Mouse (Mus musculus): ENCODE results near the gene B3glct. TPM values are rescaled to one million over a fixed set of nuclear protein-coding genes. Genes with fewer than 3 reads are reported as not detected.
A peak's percentile ranks its signal among the peaks of the same experiment; 100 is the strongest.

The B3glct gene
- polyA plus RNA-seq, 1 experiment from 2014 or later: 13.6 TPM

- H3K27ac ChIP-seq: no peak overlapping the region
- WGBS: 65% methylated on average over 6 of the region's 6 CpGs
- no peaks in the 10 kb centered on the region for H3K27me3 ChIP-seq
- no peak overlapping the region for H3K4me2 ChIP-seq
- H3K9me3 ChIP-seq: no peaks in the 10 kb centered on the region
- H3K4me3 ChIP-seq: no peak overlapping the region
- no peak overlapping the region for H3K9ac ChIP-seq
- H3K4me1 ChIP-seq: no peaks in the 10 kb centered on the region
- no peak for ATAC-seq (ENCODE audit: insufficient number of reproducible peaks, low FRiP score, low TSS enrichment, low read depth)
- no peaks in the 10 kb centered on the region for H3K36me3 ChIP-seq
Observed at GRCm38 (mm10) chr5:149648895-149649406, 29.1 kb upstream of the B3glct start.

DNA sequence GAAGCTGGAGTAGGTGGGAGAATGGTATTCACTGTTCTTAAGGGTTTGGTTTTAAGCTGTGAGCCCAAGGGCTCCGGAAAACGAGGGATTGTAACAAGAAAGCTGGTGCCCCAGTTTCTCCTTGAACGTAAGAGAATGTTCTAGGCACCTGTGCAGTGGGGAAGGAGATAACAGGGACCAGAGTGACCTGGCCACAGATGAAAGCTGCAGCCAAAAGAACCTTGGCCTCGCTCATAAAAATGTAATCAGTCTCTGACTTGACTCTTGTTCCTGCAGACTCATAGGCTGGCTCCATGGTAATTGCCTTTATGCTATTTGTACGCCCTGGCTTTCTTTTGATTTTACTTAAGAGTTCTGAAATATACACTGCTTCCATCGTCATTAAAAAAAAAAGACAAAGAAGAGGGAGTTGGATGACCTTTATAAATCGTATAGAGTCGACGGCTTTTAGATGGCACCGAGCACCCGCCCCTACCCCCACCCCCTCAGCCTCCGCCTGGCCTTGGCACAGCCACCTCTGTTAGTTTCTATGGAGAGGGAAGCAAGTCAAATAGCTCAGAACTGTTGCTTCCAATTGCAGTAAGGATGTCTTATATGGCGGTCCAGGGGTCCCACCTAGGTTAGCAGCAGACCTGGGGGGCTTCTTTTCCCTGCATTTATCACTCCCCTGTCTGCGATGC lies 28.4 kb upstream of the B3glct start:
- Histone ChIP-seq H3K27me3 (no peaks in the 10 kb centered on the region), H3K4me1 (no peaks in the 10 kb centered on the region), H3K9ac (no peak overlapping the region), H3K36me3 (no peaks in the 10 kb centered on the region), H3K9me3 (no peaks in the 10 kb centered on the region), H3K4me3 (no peak overlapping the region), H3K27ac (no peak overlapping the region), H3K4me2 (no peak overlapping the region)
- ATAC-seq (ENCODE audit: insufficient number of reproducible peaks, low FRiP score, low TSS enrichment, low read depth): no peak
- 71% methylated on average over 14 of the region's 14 CpGs for WGBS

DNA sequence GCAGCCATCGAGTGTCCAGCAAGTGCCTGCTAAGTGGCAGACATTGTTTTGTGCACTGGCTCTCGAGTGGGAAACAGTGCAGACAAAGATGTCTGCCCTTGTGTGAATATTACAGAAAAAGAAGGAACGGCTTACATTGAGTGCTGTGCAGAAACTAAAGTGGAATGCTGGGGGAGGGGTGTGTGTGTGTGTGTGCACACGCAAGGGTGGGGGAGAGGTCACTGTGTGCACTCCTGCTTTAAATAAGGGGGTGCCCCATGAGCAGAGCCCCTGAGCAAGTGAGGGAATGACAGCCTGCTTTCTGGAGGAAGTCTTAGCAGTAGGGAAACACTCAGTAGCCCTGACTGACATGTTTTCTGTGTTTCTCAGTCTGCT lies 27.9 kb upstream of the B3glct start:
- Histone ChIP-seq H3K27me3 (no peaks in the 10 kb centered on the region), H3K9me3 (no peaks in the 10 kb centered on the region), H3K4me1 (no peaks in the 10 kb centered on the region), H3K4me3 (no peak overlapping the region), H3K36me3 (no peaks in the 10 kb centered on the region), H3K9ac (no peak overlapping the region), H3K27ac (no peak overlapping the region), H3K4me2 (no peak overlapping the region)
- no peak for ATAC-seq (ENCODE audit: insufficient number of reproducible peaks, low FRiP score, low TSS enrichment, low read depth)
- 68% methylated on average over 4 of the region's 4 CpGs for WGBS

- Histone ChIP-seq H3K4me1 (no peaks in the 10 kb centered on the region), H3K27me3 (no peaks in the 10 kb centered on the region), H3K9ac (no peak overlapping the region), H3K4me2 (no peak overlapping the region), H3K27ac (no peak overlapping the region), H3K9me3 (no peaks in the 10 kb centered on the region), H3K4me3 (no peak overlapping the region), H3K36me3 (no peaks in the 10 kb centered on the region)
- ATAC-seq (ENCODE audit: insufficient number of reproducible peaks, low FRiP score, low TSS enrichment, low read depth): no peak
- WGBS: 73% methylated on average over 9 of the region's 9 CpGs
Observed at GRCm38 (mm10) chr5:149655636-149656035, 22.4 kb upstream of the B3glct start.

DNA sequence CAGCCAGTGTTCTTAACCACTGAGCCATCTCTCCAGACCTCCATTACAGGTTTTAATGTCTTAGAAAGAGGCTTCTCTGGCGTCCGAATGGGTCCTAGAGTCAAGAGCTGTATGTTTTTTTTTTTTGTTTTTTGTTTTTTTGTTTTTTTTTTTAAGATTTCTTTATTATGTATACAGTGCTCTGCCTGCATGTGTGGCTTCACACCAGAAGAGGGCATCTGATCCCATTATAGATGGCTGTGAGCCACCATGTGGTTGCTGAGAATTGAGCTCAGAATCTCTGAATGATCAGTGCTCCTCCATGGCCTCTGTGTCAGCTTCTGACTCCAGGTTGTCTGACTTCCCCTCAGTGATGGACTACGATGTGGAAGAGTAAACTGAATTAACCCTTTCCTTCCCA lies 20.0 kb upstream of the B3glct start:
- H3K27me3 ChIP-seq: no peaks in the 10 kb centered on the region
- no peak overlapping the region for H3K4me3 ChIP-seq
- H3K36me3 ChIP-seq: no peaks in the 10 kb centered on the region
- H3K27ac ChIP-seq: no peak overlapping the region
- no peaks in the 10 kb centered on the region for H3K9me3 ChIP-seq
- no peak overlapping the region for H3K9ac ChIP-seq
- H3K4me1 ChIP-seq: no peaks in the 10 kb centered on the region
- no peak for ATAC-seq (ENCODE audit: insufficient number of reproducible peaks, low FRiP score, low TSS enrichment, low read depth)
- H3K4me2 ChIP-seq: no peak overlapping the region
- 62% methylated on average over 3 of the region's 3 CpGs for WGBS

DNA sequence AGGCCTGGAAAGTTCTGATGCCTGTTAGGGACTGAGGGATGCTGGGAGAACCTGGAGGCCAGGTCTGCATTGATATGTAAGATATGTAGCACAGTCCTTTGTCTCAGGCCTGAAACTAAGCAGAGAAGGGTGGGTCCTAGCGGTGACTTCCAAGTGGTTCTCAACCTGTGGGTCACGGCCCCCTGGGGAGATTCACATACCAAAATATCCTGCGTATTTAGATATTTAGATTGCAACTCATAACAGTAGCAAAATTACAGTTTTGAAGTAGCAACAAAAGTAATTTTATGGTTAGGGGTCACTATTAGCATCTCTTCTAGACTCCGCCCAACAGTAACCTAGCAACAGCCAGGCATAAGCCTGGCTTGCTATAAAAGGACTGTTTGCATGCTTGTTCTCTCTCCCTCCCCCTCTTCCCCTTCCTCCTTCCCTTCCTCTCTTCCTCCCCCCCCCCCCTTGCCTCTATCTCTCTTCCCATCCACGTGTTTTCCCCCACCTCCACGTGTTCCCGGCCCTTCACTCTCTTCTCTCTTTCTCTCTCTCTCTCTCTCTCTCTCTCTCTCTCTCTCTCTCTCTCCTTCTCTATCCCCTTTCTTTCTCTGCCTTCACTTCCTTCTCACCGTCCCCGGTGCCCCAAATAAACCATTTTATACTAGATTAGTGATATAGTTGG lies 19.2 kb upstream of the B3glct start:
- H3K9me3 ChIP-seq: no peaks in the 10 kb centered on the region
- no peak for ATAC-seq (ENCODE audit: insufficient number of reproducible peaks, low FRiP score, low TSS enrichment, low read depth)
- 58% methylated on average over 9 of the region's 9 CpGs for WGBS
- H3K4me2 ChIP-seq: no peak overlapping the region
- no peaks in the 10 kb centered on the region for H3K27me3 ChIP-seq
- H3K4me1 ChIP-seq: no peaks in the 10 kb centered on the region
- no peaks in the 10 kb centered on the region for H3K36me3 ChIP-seq
- H3K9ac ChIP-seq: no peak overlapping the region
- no peak overlapping the region for H3K4me3 ChIP-seq
- no peak overlapping the region for H3K27ac ChIP-seq

DNA sequence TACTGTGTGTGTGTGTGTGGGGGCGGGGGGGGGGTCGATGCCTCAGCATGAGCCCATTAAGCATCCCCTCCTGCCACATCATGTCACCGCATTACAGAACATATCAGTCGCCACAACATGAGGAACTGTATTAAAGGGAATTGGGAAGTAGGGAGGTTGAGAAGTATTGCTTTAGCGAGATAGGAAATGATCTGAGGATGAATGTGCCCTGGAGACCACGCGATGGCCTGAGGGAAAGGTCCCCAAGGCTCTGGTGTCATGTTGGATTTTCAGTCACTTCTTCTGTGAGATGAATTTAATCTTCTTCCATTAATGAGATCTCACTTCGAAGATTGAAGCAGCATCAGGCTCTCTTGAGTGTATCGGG lies 18.6 kb upstream of the B3glct start:
- H3K27me3 ChIP-seq: no peaks in the 10 kb centered on the region
- 67% methylated on average over 9 of the region's 9 CpGs for WGBS
- H3K4me3 ChIP-seq: no peak overlapping the region
- no peaks in the 10 kb centered on the region for H3K4me1 ChIP-seq
- no peak overlapping the region for H3K4me2 ChIP-seq
- H3K36me3 ChIP-seq: no peaks in the 10 kb centered on the region
- no peak overlapping the region for H3K27ac ChIP-seq
- no peaks in the 10 kb centered on the region for H3K9me3 ChIP-seq
- no peak for ATAC-seq (ENCODE audit: insufficient number of reproducible peaks, low FRiP score, low TSS enrichment, low read depth)
- H3K9ac ChIP-seq: no peak overlapping the region

DNA sequence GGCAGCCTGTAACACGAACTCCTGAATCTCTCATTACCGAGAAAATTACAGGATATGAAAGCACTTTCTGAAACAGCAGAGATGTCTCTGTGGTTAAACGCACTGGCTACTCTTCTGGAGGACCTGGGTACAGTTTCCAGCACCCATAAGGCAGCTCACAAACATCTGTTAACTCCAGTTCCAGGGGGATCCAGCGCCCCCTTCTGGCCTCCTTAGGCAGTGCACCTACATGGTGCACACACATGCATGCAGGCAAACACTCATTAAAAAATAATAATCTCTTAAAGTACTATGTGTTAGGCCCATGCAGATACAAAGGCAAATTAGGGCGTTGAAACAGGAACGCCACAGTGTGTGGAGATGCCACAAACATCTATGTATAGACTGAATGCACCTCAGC lies 16.6 kb upstream of the B3glct start:
- H3K9me3 ChIP-seq: no peaks in the 10 kb centered on the region
- H3K36me3 ChIP-seq: no peaks in the 10 kb centered on the region
- ATAC-seq (ENCODE audit: insufficient number of reproducible peaks, low FRiP score, low TSS enrichment, low read depth): no peak
- no peaks in the 10 kb centered on the region for H3K4me1 ChIP-seq
- WGBS: 81% methylated on average over 6 of the region's 6 CpGs
- no peak overlapping the region for H3K4me3 ChIP-seq
- no peak overlapping the region for H3K9ac ChIP-seq
- no peaks in the 10 kb centered on the region for H3K27me3 ChIP-seq
- H3K27ac ChIP-seq: no peak overlapping the region
- no peak overlapping the region for H3K4me2 ChIP-seq

- ATAC-seq (ENCODE audit: insufficient number of reproducible peaks, low FRiP score, low TSS enrichment, low read depth): no peak
- Histone ChIP-seq H3K4me1 (no peaks in the 10 kb centered on the region), H3K36me3 (no peaks in the 10 kb centered on the region), H3K27ac (no peak overlapping the region), H3K4me3 (no peak overlapping the region), H3K9ac (no peak overlapping the region), H3K27me3 (no peaks in the 10 kb centered on the region), H3K4me2 (no peak overlapping the region), H3K9me3 (no peaks in the 10 kb centered on the region)
- 85% methylated on average over 6 of the region's 6 CpGs for WGBS
Observed at GRCm38 (mm10) chr5:149662980-149663379, 15.1 kb upstream of the B3glct start.

GRCm38 (mm10) chr5:149663417-149663816 lies 14.6 kb upstream of the B3glct start:
- Histone ChIP-seq H3K9ac (no peak overlapping the region), H3K36me3 (no peaks in the 10 kb centered on the region), H3K4me1 (no peaks in the 10 kb centered on the region), H3K27ac (no peak overlapping the region), H3K4me2 (no peak overlapping the region), H3K4me3 (no peak overlapping the region), H3K9me3 (no peaks in the 10 kb centered on the region), H3K27me3 (no peaks in the 10 kb centered on the region)
- WGBS: 85% methylated on average over 5 of the region's 5 CpGs
- no peak for ATAC-seq (ENCODE audit: insufficient number of reproducible peaks, low FRiP score, low TSS enrichment, low read depth)

- ATAC-seq (ENCODE audit: insufficient number of reproducible peaks, low FRiP score, low TSS enrichment, low read depth): no peak
- no peaks in the 10 kb centered on the region for H3K9me3 ChIP-seq
- H3K27me3 ChIP-seq: no peaks in the 10 kb centered on the region
- WGBS: 88% methylated on average over 3 of the region's 3 CpGs
- no peak overlapping the region for H3K4me3 ChIP-seq
- H3K9ac ChIP-seq: no peak overlapping the region
- no peak overlapping the region for H3K27ac ChIP-seq
- peaks cover 13% of the 10 kb centered on the region for H3K4me1 ChIP-seq
- no peak overlapping the region for H3K4me2 ChIP-seq
- no peaks in the 10 kb centered on the region for H3K36me3 ChIP-seq
Observed at GRCm38 (mm10) chr5:149677196-149677595, 834 bp upstream of the B3glct start.

- ATAC-seq (ENCODE audit: insufficient number of reproducible peaks, low FRiP score, low TSS enrichment, low read depth): 0 out of 2 replicates have a peak, but pooled peaks have one; percentile 5
- H3K4me1 ChIP-seq: peaks cover 13% of the 10 kb centered on the region
Observed at GRCm38 (mm10) chr5:149678990-149679348, 939 bp downstream of the B3glct start.

More at GRCm38 (mm10) chr5:149678990-149679348, 939 bp downstream of the B3glct start:
- WGBS: under 1% methylated on average over 15 of the region's 15 CpGs
- Histone ChIP-seq H3K27ac (no peak overlapping the region), H3K27me3 (no peaks in the 10 kb centered on the region), H3K36me3 (no peaks in the 10 kb centered on the region), H3K4me2 (peak overlapping the region; percentile 96), H3K4me3 (peak overlapping the region; percentile 74), H3K9ac (peak overlapping the region; percentile 76; the same call in 1 of the 2 replicates), H3K9me3 (no peaks in the 10 kb centered on the region)

All from limb, embryonic 15.5 days (tissue).